Mouse (Mus musculus) kidney, embryonic 16.5 days (tissue): ENCODE measurements around the gene Gm17581. TPM values are rescaled to one million over a fixed set of nuclear protein-coding genes. Genes with fewer than 3 reads are reported as not detected.

Experiments
- ATAC-seq: fragments of 200-750 bp; cut with Nextera tagmentation; 2 replicates; pipeline ENCODE4 v1.8.0; 2017; ENCODE audit warnings: moderate TSS enrichment; ENCODE audit not compliant: low FRiP score, low TSS enrichment
- H3K27ac ChIP-seq: fragments of 300-500 bp; sonication (generic); 2 replicates; pipeline ENCODE4 v1.5.1; 2014; ENCODE audit warnings: low read length
- H3K27me3 ChIP-seq: fragments of 300-500 bp; sonication (generic); 2 replicates; pipeline ENCODE4 v1.6.1; 2014; ENCODE audit warnings: low read length, control low read depth, mixed read lengths; ENCODE audit not compliant: insufficient read depth
- H3K36me3 ChIP-seq: fragments of 300-500 bp; sonication (generic); 2 replicates; pipeline ENCODE4 v1.6.1; 2014; ENCODE audit warnings: low read length, control low read depth, mixed read lengths; ENCODE audit not compliant: insufficient read depth
- H3K4me1 ChIP-seq: fragments of 300-500 bp; sonication (generic); 2 replicates; pipeline ENCODE4 v1.6.1; 2014; ENCODE audit warnings: low read length, control low read depth, mixed read lengths; ENCODE audit not compliant: insufficient read depth
- H3K4me2 ChIP-seq: fragments of 300-500 bp; sonication (generic); replicated peaks from 2 replicates; pipeline ENCODE4 v1.6.1; 2014; ENCODE audit warnings: low read depth, low read length
- H3K4me3 ChIP-seq: fragments of 300-500 bp; sonication (generic); 2 replicates; pipeline ENCODE4 v1.5.1; 2014; ENCODE audit warnings: mild to moderate bottlenecking, low read length
- H3K9ac ChIP-seq: fragments of 300-500 bp; sonication (generic); replicated peaks from 2 replicates; pipeline ENCODE4 v1.6.1; 2014; ENCODE audit warnings: low read length
- H3K9me3 ChIP-seq: fragments of 300-500 bp; sonication (generic); 2 replicates; pipeline ENCODE4 v1.6.1; 2016; ENCODE audit warnings: low read length, control low read depth
- WGBS: fragments of 180-500 bp; shearing (Covaris S2); extraction: QIAGEN DNeasy Blood & Tissue Kit; methylation state at CpG from one replicate; pipeline ENCODE4 v1.1.7; 2014; 5-methylcytosine and 5-hydroxymethylcytosine counted together
- polyA plus RNA-seq: library from polyadenylated mRNA; unstranded; fragments of >200 nt; fragmentation: Nextera tagmentation; extraction: Ambion mirVana; gene quantifications from 2 replicates; pipeline ENCODE4 v1.2.1, GENCODE M21; 2015

The Gm17581 gene
- polyA plus RNA-seq, 1 experiment from 2014 or later = not detected

DNA sequence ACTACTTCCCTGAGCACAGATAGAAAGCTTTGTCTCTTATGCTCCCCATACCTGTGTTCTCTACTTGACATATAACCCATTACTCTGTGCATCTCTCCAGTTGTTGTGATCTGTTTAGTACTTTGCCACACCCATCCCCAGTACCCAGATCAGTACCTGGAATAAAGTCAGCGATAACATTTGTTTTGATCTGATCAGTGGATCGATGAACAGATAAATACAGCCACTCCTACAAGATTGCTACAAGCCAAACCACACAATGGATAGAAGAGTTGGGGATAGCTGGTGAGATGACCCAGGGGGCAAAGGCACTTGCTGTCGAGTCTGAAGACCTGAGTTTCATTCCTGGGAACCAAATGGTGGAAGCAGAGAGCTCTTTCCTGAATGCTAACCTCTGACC lies 40.4 kb downstream of the Gm17581 start:
- Histone ChIP-seq H3K4me2 (no peak overlapping the region), H3K27me3 (no peaks in the 10 kb centered on the region), H3K4me3 (no peak overlapping the region), H3K9ac (no peak overlapping the region), H3K36me3 (no peaks in the 10 kb centered on the region), H3K9me3 (no peaks in the 10 kb centered on the region), H3K27ac (no peak overlapping the region), H3K4me1 (peaks cover 10% of the 10 kb centered on the region)
- WGBS = 69% methylated on average over 3 of the region's 3 CpGs
- no peak for ATAC-seq

DNA sequence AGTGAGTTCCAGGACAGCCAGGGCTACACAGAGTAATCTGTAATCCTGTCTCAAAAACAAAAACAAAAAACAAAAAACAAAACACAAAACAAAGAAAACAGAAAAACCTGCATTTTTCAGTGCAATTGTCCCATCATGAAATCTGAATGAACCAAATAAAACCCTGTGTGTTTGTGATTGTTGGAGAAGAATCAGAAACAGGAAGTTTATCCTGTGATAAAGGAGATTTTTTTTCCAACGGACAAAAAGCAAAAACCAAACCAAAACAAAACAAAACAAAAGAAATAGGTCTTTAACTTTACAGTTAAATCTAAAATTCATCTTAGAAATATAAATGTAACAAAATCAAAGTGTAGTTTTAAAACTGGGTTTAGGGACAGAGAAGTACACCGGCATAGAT lies 41.1 kb downstream of the Gm17581 start:
- WGBS = 65% methylated on average over 2 of the region's 2 CpGs

DNA sequence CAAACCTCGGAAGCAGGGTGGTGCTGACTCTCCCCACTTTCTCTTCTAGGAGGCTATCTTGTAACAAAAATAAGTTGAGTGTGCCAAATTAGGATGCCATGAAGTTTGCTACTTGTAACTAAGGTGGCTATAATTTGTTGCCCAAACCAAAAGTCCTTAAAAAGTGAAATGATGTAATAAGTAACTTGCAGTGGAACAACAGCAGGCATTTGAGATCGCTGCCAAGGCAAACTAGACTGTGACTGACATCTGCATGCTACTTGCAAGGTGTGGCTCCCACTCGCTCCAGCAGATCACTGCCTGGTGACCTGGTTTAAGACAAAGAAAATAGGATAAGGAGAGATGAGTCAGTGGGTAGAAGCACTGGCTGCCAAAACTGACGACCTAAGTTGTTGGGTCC lies 42.5 kb downstream of the Gm17581 start:
- Histone ChIP-seq H3K9ac (no peak overlapping the region), H3K36me3 (no peaks in the 10 kb centered on the region), H3K4me1 (peaks cover 20% of the 10 kb centered on the region), H3K27ac (no peak overlapping the region), H3K27me3 (no peaks in the 10 kb centered on the region), H3K4me2 (no peak overlapping the region), H3K9me3 (no peaks in the 10 kb centered on the region), H3K4me3 (no peak overlapping the region)
- ATAC-seq = no peak
- 80% methylated on average over 4 of the region's 4 CpGs for WGBS

More for the DNA sequence above, 41.1 kb downstream of the Gm17581 start:
- no peaks in the 10 kb centered on the region for H3K9me3 ChIP-seq
- H3K4me3 ChIP-seq = no peak overlapping the region
- no peaks in the 10 kb centered on the region for H3K27me3 ChIP-seq
- no peak overlapping the region for H3K27ac ChIP-seq
- no peaks in the 10 kb centered on the region for H3K36me3 ChIP-seq
- H3K9ac ChIP-seq = no peak overlapping the region
- H3K4me2 ChIP-seq = no peak overlapping the region
- peaks cover 13% of the 10 kb centered on the region for H3K4me1 ChIP-seq
- ATAC-seq = no peak

- peak within 1 kb of the TSS; percentile 94 for H3K4me2 ChIP-seq
- H3K4me3 ChIP-seq = peak within 1 kb of the TSS; percentile 98
- peak; percentile 97 for ATAC-seq
- no peaks in the 10 kb centered on the region for H3K9me3 ChIP-seq
- peak within 1 kb of the TSS; percentile 93 for H3K27ac ChIP-seq
- peaks cover 20% of the 10 kb centered on the region for H3K4me1 ChIP-seq
- H3K36me3 ChIP-seq = no peaks in the 10 kb centered on the region
- peak within 1 kb of the TSS; percentile 95 for H3K9ac ChIP-seq
- under 1% methylated on average over 63 of the region's 72 CpGs for WGBS
- H3K27me3 ChIP-seq = no peaks in the 10 kb centered on the region
Observed at GRCm38 (mm10) chr2:155691723-155692493, 43.8 kb downstream of the Gm17581 start, which contains the start of gene Trpc4ap. Gene Trpc4ap, minus strand, starts transcription at chr2:155692384.

DNA sequence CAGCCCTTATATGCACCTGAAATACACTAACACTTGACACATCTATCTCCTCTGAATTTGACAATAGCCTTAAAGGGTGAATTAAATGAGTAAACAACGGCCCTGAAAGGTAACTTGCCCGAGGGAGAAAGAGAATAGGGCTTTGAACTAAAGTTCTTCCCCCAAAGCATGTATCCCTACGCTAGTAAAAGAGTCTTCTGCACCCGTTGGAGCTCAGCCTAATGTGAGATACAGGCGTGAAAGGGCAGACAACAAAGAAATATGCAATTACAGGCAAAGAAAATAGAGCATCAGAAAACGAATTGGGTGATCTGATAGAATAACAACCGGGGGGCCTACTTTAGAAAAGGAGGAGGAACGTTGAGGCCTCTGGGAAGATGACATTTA lies 44.3 kb downstream of the Gm17581 start:
- ATAC-seq = no peak
- Histone ChIP-seq H3K27ac (peak overlapping the region; percentile 93), H3K4me2 (peak overlapping the region; percentile 94), H3K9me3 (no peaks in the 10 kb centered on the region), H3K36me3 (no peaks in the 10 kb centered on the region), H3K9ac (peak overlapping the region; percentile 95), H3K27me3 (no peaks in the 10 kb centered on the region), H3K4me3 (peak overlapping the region; percentile 98), H3K4me1 (peaks cover 23% of the 10 kb centered on the region)
- WGBS = 3% methylated on average over 8 of the region's 8 CpGs

GRCm38 (mm10) chr2:155689211-155689610 lies 46.5 kb downstream of the Gm17581 start:
- WGBS = 58% methylated on average over 4 of the region's 4 CpGs
- Histone ChIP-seq H3K4me2 (no peak overlapping the region), H3K9me3 (no peaks in the 10 kb centered on the region), H3K4me1 (peaks cover 26% of the 10 kb centered on the region), H3K36me3 (no peaks in the 10 kb centered on the region), H3K4me3 (no peak overlapping the region), H3K27ac (no peak overlapping the region), H3K27me3 (no peaks in the 10 kb centered on the region), H3K9ac (no peak overlapping the region)
- ATAC-seq = no peak

DNA sequence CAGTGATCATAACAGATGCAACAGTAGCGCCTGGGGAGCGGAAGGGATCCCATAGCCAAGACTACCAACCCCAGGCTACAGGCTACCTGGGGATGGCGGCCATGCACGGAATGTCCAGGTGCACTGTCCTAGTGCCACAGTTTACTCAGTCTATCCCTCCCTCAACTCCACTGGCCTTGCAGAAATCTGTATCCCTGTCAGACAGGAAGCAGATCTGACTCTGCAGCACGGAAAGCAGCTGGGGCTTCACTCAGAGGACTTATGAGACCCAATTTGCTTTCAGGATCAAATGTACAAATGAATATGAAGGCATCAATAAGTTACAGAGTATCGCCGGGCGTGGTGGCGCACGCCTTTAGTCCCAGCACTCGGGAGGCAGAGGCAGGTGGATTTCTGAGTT lies 47.9 kb downstream of the Gm17581 start:
- 90% methylated on average over 11 of the region's 11 CpGs for WGBS
- no peaks in the 10 kb centered on the region for H3K9me3 ChIP-seq
- ATAC-seq = no peak

DNA sequence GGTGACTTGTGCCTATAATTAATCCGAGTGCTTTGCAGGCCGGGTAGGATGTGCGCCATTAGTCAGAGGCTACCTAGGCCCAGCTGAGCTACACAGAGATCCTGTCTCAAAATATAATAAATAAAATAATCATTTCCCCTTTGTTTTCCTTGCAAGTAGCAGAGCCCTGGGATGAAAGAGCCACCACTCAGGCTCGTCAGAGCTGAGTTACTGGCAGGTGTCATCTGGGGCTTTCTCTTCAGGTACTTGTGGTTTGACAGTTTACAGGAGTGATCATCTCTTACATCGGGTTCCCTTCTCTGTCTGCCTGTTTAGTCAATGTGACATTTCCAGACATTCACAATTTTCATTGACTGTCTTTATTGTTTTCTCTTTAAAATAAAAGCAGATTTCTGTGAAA lies 49.1 kb downstream of the Gm17581 start:
- no peak for ATAC-seq
- no peak overlapping the region for H3K4me3 ChIP-seq
- 64% methylated on average over 5 of the region's 5 CpGs for WGBS
- no peak overlapping the region for H3K27ac ChIP-seq
- no peaks in the 10 kb centered on the region for H3K9me3 ChIP-seq
- H3K4me2 ChIP-seq = no peak overlapping the region
- no peaks in the 10 kb centered on the region for H3K36me3 ChIP-seq
- H3K27me3 ChIP-seq = no peaks in the 10 kb centered on the region
- H3K4me1 ChIP-seq = peaks cover 26% of the 10 kb centered on the region
- no peak overlapping the region for H3K9ac ChIP-seq

More for the DNA sequence above, 47.9 kb downstream of the Gm17581 start:
- no peak overlapping the region for H3K9ac ChIP-seq
- H3K4me3 ChIP-seq = no peak overlapping the region
- H3K27ac ChIP-seq = no peak overlapping the region
- no peaks in the 10 kb centered on the region for H3K36me3 ChIP-seq
- H3K4me2 ChIP-seq = no peak overlapping the region
- no peaks in the 10 kb centered on the region for H3K27me3 ChIP-seq
- peaks cover 26% of the 10 kb centered on the region for H3K4me1 ChIP-seq
